Mouse (Mus musculus) hindbrain, embryonic 14.5 days (tissue): ENCODE results near the gene Faim. TPM values are rescaled to one million over a fixed set of nuclear protein-coding genes. Genes with fewer than 3 reads are reported as not detected.

Experiments
- ATAC-seq: fragments of 200-750 bp; cut with Nextera tagmentation; 2 replicates; pipeline ENCODE4 v1.8.0; 2017; ENCODE audit warnings: moderate number of reproducible peaks, mild to moderate bottlenecking, moderate TSS enrichment, moderate library complexity; ENCODE audit not compliant: low FRiP score
- DNase-seq: peaks from one replicate; pipeline ENCODE4 v3.0.0-alpha.2; 2015; ENCODE audit warnings: low spot score
- H3K27ac ChIP-seq: fragments of 300-500 bp; sonication (generic); 2 replicates; pipeline ENCODE4 v1.5.1; 2014; ENCODE audit warnings: mild to moderate bottlenecking, moderate library complexity
- H3K27me3 ChIP-seq: fragments of 300-500 bp; sonication (generic); 2 replicates; pipeline ENCODE4 v1.6.1; 2014; ENCODE audit warnings: mild to moderate bottlenecking, low read length, mixed read lengths; ENCODE audit not compliant: control insufficient read depth, insufficient read depth
- H3K36me3 ChIP-seq: fragments of 300-500 bp; sonication (generic); replicated peaks from 2 replicates; pipeline ENCODE4 v1.6.1; 2014; ENCODE audit not compliant: control insufficient read depth, insufficient read depth
- H3K4me1 ChIP-seq: fragments of 300-500 bp; sonication (generic); replicated peaks from 2 replicates; pipeline ENCODE4 v1.6.1; 2014; ENCODE audit warnings: antibody characterized with exemption, low read length, mixed read lengths; ENCODE audit not compliant: control insufficient read depth, insufficient read depth
- H3K4me2 ChIP-seq: fragments of 300-500 bp; sonication (generic); replicated peaks from 2 replicates; pipeline ENCODE4 v1.6.1; 2014; ENCODE audit warnings: mild to moderate bottlenecking, moderate library complexity
- H3K4me3 ChIP-seq: fragments of 300-500 bp; sonication (generic); replicated peaks from 2 replicates; pipeline ENCODE4 v1.5.1; 2014; ENCODE audit warnings: mild to moderate bottlenecking, low read length
- H3K9ac ChIP-seq: fragments of 300-500 bp; sonication (generic); 2 replicates; pipeline ENCODE4 v1.6.1; 2014
- H3K9me3 ChIP-seq: fragments of 300-500 bp; sonication (generic); 2 replicates; pipeline ENCODE4 v1.6.1; 2016; ENCODE audit warnings: low read length; ENCODE audit not compliant: control insufficient read depth
- WGBS: fragments of 180-500 bp; shearing (Covaris S2); extraction: QIAGEN DNeasy Blood & Tissue Kit; methylation state at CpG from one replicate; pipeline ENCODE4 v1.1.7; 2014; 5-methylcytosine and 5-hydroxymethylcytosine counted together
- polyA plus RNA-seq: library from polyadenylated mRNA; unstranded; fragments of >200 nt; fragmentation: Nextera tagmentation; extraction: Ambion mirVana; gene quantifications from 2 replicates; pipeline ENCODE4 v1.2.1, GENCODE M21; 2014

The Faim gene
- polyA plus RNA-seq, 1 experiment from 2014 or later = 114 TPM

DNA sequence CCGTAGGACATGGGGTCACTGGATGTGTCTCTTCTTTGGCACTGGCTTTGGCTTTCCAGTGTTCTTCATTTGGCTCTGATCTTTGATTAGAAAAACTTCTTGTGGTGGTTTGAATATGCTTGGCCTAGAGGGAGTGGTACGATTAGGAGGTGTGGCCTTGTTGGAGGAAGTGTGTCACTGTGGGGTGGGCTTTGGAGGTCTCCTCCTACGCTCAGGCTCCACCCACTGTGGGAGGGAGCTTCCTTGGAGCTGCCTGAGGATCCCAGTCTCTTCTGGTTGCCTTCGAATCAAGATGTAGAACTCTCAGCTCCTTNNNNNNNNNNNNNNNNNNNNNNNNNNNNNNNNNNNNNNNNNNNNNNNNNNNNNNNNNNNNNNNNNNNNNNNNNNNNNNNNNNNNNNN lies 35.6 kb downstream of the Faim start:
- H3K4me1 ChIP-seq = no peaks in the 10 kb centered on the region
- H3K4me3 ChIP-seq = no peak overlapping the region
- no peak overlapping the region for H3K27ac ChIP-seq
- ATAC-seq (no peak), DNase-seq (no peak)
- no peaks in the 10 kb centered on the region for H3K9me3 ChIP-seq
- H3K27me3 ChIP-seq = no peaks in the 10 kb centered on the region
- H3K36me3 ChIP-seq = no peaks in the 10 kb centered on the region
- H3K9ac ChIP-seq = no peak overlapping the region
- no peak overlapping the region for H3K4me2 ChIP-seq
- 87% methylated on average over 4 of the region's 4 CpGs for WGBS

DNA sequence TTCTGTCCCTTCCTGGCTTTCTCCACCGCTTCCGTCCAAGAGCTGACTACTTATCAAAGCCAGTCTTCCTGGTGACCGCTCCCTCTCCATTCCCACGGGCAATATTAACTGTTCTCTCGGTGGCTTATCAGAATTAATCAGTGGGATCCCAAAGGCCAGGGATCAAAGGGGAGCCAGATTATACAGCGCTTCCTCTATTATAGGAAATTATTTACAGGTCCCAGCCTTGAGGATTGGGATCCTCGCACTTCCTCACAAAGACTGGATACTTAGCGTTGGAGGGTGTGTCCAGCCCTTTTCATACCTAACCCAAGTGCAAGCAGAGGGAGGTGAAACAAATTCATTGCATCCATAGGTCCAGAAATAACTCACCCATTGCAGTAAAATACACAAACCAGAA lies 45.9 kb downstream of the Faim start:
- Histone ChIP-seq H3K4me1 (no peaks in the 10 kb centered on the region), H3K27ac (no peak overlapping the region), H3K36me3 (no peaks in the 10 kb centered on the region; the same call in 1 of the 2 replicates), H3K27me3 (no peaks in the 10 kb centered on the region), H3K4me3 (no peak overlapping the region), H3K4me2 (no peak overlapping the region), H3K9ac (no peak overlapping the region), H3K9me3 (no peaks in the 10 kb centered on the region)
- WGBS = 74% methylated on average over 8 of the region's 8 CpGs
- ATAC-seq = no peak
- DNase-seq = no peak

DNA sequence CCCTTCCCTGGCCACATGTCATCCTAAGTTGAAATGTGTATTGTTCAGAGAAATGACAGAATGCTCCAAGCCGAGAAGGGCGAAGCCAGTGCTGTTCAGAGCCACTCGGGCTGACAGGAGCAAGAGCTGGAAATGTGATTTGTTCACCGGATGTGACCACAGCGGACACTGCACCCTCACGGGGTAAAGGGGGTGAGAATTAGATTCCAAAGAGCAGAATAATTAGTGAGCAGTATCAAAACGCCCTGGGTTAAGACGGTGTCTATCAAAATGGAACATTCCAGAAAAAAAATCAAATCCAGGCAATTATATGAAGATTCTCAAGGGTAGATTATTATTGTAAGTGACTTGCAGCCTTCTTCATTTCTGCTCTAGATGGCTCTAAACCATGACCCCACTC lies 47.9 kb downstream of the Faim start:
- Histone ChIP-seq H3K27me3 (no peaks in the 10 kb centered on the region), H3K36me3 (peaks cover 12% of the 10 kb centered on the region), H3K4me1 (no peaks in the 10 kb centered on the region), H3K9me3 (no peaks in the 10 kb centered on the region), H3K4me3 (no peak overlapping the region), H3K9ac (no peak overlapping the region), H3K4me2 (no peak overlapping the region), H3K27ac (no peak overlapping the region)
- DNase-seq (no peak), ATAC-seq (no peak)
- WGBS = 75% methylated on average over 8 of the region's 8 CpGs

DNA sequence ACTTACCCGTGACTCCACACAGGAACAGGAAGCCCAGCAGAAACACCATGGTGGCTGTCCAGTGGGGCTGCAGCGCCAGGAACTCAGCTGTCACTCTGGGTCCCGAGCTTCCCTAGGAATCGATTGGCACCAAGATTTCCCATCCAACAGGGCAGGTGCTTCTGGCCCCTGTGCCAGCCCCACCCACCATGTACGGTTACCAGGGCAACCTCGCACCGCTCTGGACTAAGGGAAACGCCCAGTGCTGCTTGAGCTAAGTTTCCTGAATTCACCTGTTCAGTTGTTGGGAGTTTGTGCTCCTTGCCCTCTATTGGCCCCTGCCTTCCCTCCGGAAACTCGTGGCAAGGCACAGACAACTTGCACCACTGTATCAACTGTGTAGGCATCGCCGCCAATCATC lies 49.4 kb downstream of the Faim start, which contains the start of gene Gm1123:
TSS of gene Gm1123 (minus strand) at position 141 of the 400 bp plus-strand sequence.
- Histone ChIP-seq H3K36me3 (peaks cover 25% of the 10 kb centered on the region), H3K4me1 (no peaks in the 10 kb centered on the region), H3K4me3 (no peak within 1 kb of the TSS), H3K27me3 (no peaks in the 10 kb centered on the region), H3K9ac (no peak within 1 kb of the TSS), H3K9me3 (no peaks in the 10 kb centered on the region), H3K27ac (no peak within 1 kb of the TSS), H3K4me2 (no peak within 1 kb of the TSS)
- ATAC-seq (no peak), DNase-seq (no peak)
- 87% methylated on average over 12 of the region's 12 CpGs for WGBS

DNA sequence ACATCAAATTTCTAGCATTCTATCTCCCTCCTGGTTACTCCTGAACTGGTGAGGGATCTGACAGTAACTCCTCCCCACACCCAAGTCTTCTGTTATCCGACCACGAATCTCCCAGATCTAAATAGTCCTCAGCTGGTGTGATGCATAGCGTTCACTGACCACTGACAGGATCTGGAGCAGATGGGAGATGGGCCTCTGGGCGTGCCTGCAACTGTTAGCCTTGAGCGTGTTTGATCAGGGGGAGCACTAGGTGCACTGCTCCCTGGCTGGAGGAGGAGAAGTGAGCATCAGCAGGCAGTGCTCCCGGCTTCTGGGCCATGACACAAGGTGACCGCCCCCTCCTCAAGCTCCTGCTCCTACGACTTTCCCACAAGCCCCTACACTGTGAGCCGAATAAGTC lies 55.8 kb downstream of the Faim start:
- WGBS = 79% methylated on average over 9 of the region's 9 CpGs
- Histone ChIP-seq H3K9me3 (no peaks in the 10 kb centered on the region), H3K9ac (no peak overlapping the region), H3K4me3 (no peak overlapping the region), H3K4me2 (no peak overlapping the region), H3K27ac (no peak overlapping the region), H3K36me3 (peaks cover 47% of the 10 kb centered on the region), H3K4me1 (no peaks in the 10 kb centered on the region), H3K27me3 (no peaks in the 10 kb centered on the region)
- no peak for ATAC-seq
- DNase-seq = no peak

DNA sequence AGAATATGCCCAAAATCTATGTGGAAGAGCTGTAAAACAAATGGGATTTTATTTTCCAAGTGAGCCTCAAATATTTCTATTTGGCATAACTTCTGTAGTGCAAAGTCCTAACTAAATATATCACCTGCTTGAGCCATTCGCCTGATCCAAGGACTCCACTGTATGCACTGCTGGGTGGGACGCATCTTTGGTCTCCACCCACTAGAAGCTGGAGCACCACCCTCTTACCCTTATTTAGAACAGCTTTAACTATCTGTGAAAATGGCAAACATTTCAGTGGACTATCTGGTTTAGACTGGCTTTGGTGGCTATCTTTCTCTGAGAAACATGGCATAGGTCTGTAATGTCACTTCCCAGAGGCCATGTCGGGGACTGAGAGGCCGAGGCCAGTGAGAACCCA lies 56.5 kb downstream of the Faim start:
- Histone ChIP-seq H3K9me3 (no peaks in the 10 kb centered on the region), H3K4me3 (no peak overlapping the region), H3K36me3 (peaks cover 47% of the 10 kb centered on the region), H3K27me3 (no peaks in the 10 kb centered on the region), H3K4me2 (no peak overlapping the region), H3K9ac (no peak overlapping the region), H3K4me1 (no peaks in the 10 kb centered on the region), H3K27ac (no peak overlapping the region)
- DNase-seq (no peak), ATAC-seq (no peak)
- 95% methylated on average over 4 of the region's 4 CpGs for WGBS

DNA sequence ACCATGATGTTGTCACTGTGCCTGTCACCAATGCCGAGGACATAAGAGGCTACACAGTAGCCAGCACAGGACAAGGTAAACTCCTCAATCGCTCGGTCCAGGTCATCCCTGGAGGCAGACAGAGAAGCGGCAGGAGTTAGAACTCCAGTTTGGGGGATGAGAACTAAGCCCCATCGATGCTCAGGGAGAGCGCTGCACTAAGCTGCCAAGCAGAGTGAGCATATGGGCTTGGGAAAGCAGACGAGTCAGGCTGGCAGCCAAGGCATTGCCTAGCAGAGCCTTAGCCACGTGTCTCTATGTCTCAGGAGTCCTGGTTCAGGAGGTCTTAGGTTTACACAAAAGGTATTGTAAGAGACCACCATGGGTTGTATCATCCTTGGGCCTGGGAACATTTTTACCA lies 58.6 kb downstream of the Faim start:
- no peak overlapping the region for H3K9ac ChIP-seq

DNA sequence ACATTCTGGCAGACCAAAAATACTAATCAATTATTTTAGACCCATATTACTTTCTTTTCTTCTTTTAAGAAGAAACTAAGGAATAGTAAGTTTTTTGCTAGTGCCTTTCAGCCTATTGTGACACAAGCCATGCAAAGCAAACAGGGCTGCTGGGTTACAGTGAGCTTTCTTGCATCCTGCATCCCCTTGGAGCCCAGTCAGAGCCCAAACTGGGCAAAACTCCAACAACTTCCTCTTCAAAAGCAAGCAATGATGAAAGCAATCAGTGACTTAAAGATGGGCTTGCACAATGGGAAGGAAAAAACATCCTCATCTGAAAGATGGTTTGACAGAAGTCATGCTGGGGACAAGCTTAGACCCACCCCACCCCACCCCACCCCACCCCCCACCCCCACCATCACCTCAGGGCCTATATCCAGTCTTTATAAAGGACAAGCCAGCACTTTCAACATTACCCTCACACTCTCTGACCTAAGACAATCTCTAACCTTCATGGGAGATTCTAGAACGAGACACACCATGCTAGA lies 62.6 kb downstream of the Faim start:
- H3K9ac ChIP-seq = no peak overlapping the region
- H3K27me3 ChIP-seq = no peaks in the 10 kb centered on the region
- 74% methylated on average over 1 of the region's 1 CpGs for WGBS
- no peaks in the 10 kb centered on the region for H3K9me3 ChIP-seq
- H3K27ac ChIP-seq = no peak overlapping the region
- H3K4me3 ChIP-seq = no peak overlapping the region
- H3K36me3 ChIP-seq = peaks cover 19% of the 10 kb centered on the region
- no peak overlapping the region for H3K4me2 ChIP-seq
- DNase-seq (peak; percentile 63), ATAC-seq (no peak; the same call in 1 of the 2 replicates)
- H3K4me1 ChIP-seq = no peaks in the 10 kb centered on the region

More for the DNA sequence above, 58.6 kb downstream of the Faim start:
- DNase-seq (no peak), ATAC-seq (no peak)
- Histone ChIP-seq H3K27ac (no peak overlapping the region), H3K27me3 (no peaks in the 10 kb centered on the region), H3K9me3 (no peaks in the 10 kb centered on the region), H3K36me3 (peaks cover 28% of the 10 kb centered on the region), H3K4me3 (no peak overlapping the region), H3K4me1 (no peaks in the 10 kb centered on the region), H3K4me2 (no peak overlapping the region)
- 87% methylated on average over 8 of the region's 8 CpGs for WGBS

DNA sequence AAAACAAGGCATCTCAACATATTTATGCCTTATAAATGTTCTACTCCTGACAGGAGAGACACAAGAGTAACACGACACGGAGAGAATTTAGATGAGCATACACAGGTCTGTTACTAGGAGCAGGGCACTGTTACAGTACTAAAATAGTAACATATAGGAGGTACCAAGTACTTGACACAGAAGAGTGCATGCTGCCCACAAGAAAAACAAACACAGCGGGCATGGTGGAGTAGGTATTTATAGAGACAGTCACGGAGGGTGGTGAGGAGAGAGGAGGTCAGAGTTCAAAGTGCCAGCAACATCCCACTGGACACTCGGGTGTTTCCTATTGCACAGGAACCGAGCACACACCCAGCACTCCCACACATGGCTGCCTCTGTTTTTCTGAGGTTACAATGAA lies 63.6 kb downstream of the Faim start:
- no peak overlapping the region for H3K27ac ChIP-seq
- ATAC-seq (no peak), DNase-seq (no peak)
- no peaks in the 10 kb centered on the region for H3K27me3 ChIP-seq
- WGBS = 71% methylated on average over 6 of the region's 6 CpGs
- no peaks in the 10 kb centered on the region for H3K4me1 ChIP-seq
- H3K4me2 ChIP-seq = no peak overlapping the region
- peaks cover 22% of the 10 kb centered on the region for H3K36me3 ChIP-seq
- no peak overlapping the region for H3K4me3 ChIP-seq
- H3K9me3 ChIP-seq = no peaks in the 10 kb centered on the region
- H3K9ac ChIP-seq = no peak overlapping the region
